ENCODE assay signal across 13 mouse cellular contexts in the genomic region with DNA sequence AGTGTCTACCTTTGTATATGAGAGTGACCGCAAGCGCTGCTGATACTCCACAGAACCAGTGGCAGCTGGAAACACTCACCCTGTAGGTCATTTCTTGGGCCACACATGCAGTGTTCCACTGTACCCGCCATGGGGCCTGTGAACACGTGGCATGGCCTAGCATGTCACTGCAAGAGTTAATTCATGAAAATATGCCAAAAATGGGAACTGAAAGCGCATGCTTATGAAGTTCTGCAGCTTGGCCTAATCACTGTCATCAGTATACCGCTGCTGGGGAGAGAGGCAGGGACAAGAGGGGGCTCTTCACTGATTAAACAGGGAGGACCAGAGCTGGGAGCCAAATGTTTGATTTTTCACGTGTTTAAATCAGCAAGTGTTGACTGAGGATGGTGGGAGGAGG.
DNase-seq lines count a peak whose midpoint lies in the region; ATAC-seq and TF ChIP-seq lines count a peak whose summit lies in the region.
"Had no signal": no experiment of that assay in that cellular context is flagged by ENCODE, and none has a peak within 500 bp of the region (broad histone marks: within the 10 kb centered on the region; RNA-seq: fewer than 3 reads in every experiment).

No protein-coding gene starts in this region.

- peaks cover 16% of the 10 kb centered on the region for H3K4me1 ChIP-seq in forebrain, embryonic 15.5 days
- peaks cover 5% of the 10 kb centered on the region; the same call in 1 of the 2 replicates for H3K4me1 ChIP-seq in forebrain, embryonic 10.5 days
- H3K4me1 ChIP-seq in lung, embryonic 14.5 days (ENCODE audit: insufficient read depth): peaks cover 43% of the 10 kb centered on the region
- peaks cover 11% of the 10 kb centered on the region for H3K4me1 ChIP-seq in lung, adult 2 months (ENCODE audit: control insufficient read depth, insufficient read depth, low read length)
- H3K4me1 ChIP-seq in embryonic facial prominence, embryonic 14.5 days (ENCODE audit: control insufficient read depth, insufficient read depth, low read length): peaks cover 38% of the 10 kb centered on the region

- H3K9ac ChIP-seq in forebrain, embryonic 15.5 days (replicated peaks): no peak overlapping the region
- no peak overlapping the region for H3K9ac ChIP-seq in lung, embryonic 14.5 days
- H3K9ac ChIP-seq in embryonic facial prominence, embryonic 14.5 days (ENCODE audit: low read depth, low read length): no peak overlapping the region
- H3K9ac ChIP-seq: limb, embryonic 12.5 days had no signal

- H3K4me3 ChIP-seq in forebrain, embryonic 15.5 days: no peak overlapping the region
- H3K4me3 ChIP-seq in forebrain, embryonic 10.5 days: no peak overlapping the region
- H3K4me3 ChIP-seq in lung, embryonic 14.5 days (ENCODE audit: low read depth, low read length): no peak overlapping the region
- H3K4me3 ChIP-seq in lung, adult 2 months (replicated peaks; ENCODE audit: extremely low read depth, low read depth, low read length): no peak overlapping the region
- no peak overlapping the region for H3K4me3 ChIP-seq in embryonic facial prominence, embryonic 14.5 days (ENCODE audit: low read depth, low read length)
- H3K4me3 ChIP-seq: limb, embryonic 12.5 days; midbrain, embryonic 12.5 days had no signal

- no peaks in the 10 kb centered on the region for H3K27me3 ChIP-seq in forebrain, embryonic 15.5 days
- H3K27me3 ChIP-seq in forebrain, embryonic 10.5 days (ENCODE audit: poor library complexity, severe bottlenecking): no peaks in the 10 kb centered on the region
- H3K27me3 ChIP-seq in lung, embryonic 14.5 days (ENCODE audit: insufficient read depth, low read length): no peaks in the 10 kb centered on the region
- H3K27me3 ChIP-seq in embryonic facial prominence, embryonic 14.5 days (replicated peaks; ENCODE audit: control insufficient read depth, insufficient read depth, low read length): no peaks in the 10 kb centered on the region
- H3K27me3 ChIP-seq: limb, embryonic 12.5 days; midbrain, embryonic 12.5 days had no signal

- H3K4me2 ChIP-seq in forebrain, embryonic 15.5 days (replicated peaks): no peak overlapping the region
- peak overlapping the region; percentile 8; the same call in 1 of the 2 replicates for H3K4me2 ChIP-seq in lung, embryonic 14.5 days
- H3K4me2 ChIP-seq in embryonic facial prominence, embryonic 14.5 days (ENCODE audit: low read depth, low read length): no peak overlapping the region
- H3K4me2 ChIP-seq: heart, embryonic 11.5 days; limb, embryonic 12.5 days; midbrain, embryonic 12.5 days had no signal

- peak; percentile 63 for ATAC-seq in forebrain, embryonic 15.5 days (replicated peaks)
- ATAC-seq in lung, embryonic 14.5 days (ENCODE audit: insufficient read depth): peak; percentile 92
- peak; percentile 36; the same call in 1 of the 2 replicates for ATAC-seq in embryonic facial prominence, embryonic 14.5 days (ENCODE audit: low read depth)
- peak; percentile 52 for ATAC-seq in megakaryocyte progenitor cell, adult 5-6 weeks (replicated peaks; ENCODE audit: poor library complexity)
- no peak for ATAC-seq in megakaryocyte-erythroid progenitor cell, adult 5-6 weeks (replicated peaks; ENCODE audit: low FRiP score, low TSS enrichment, poor library complexity, severe bottlenecking)
- ATAC-seq: inflammation-experienced regulatory T-cells, adult 6 months had no signal

- no peak for DNase-seq in forebrain, embryonic 10.5 days (ENCODE audit: extremely low spot score, low spot score)
- DNase-seq in lung, embryonic 14.5 days: peak; percentile 92
- DNase-seq in lung, adult 2 months: no peak
- peak; percentile 79 for DNase-seq in embryonic facial prominence, embryonic 14.5 days (ENCODE audit: low spot score)
- DNase-seq in urinary bladder, postnatal 14 days (ENCODE audit: low spot score): no peak
- DNase-seq: right cerebral cortex, postnatal 25 days had no signal

- 64% methylated on average over 7 of the region's 7 CpGs for WGBS in forebrain, embryonic 15.5 days
- 89% methylated on average over 7 of the region's 7 CpGs for WGBS in forebrain, embryonic 10.5 days
- WGBS in lung, embryonic 14.5 days: 23% methylated on average over 7 of the region's 7 CpGs
- 57% methylated on average over 7 of the region's 7 CpGs for WGBS in lung, adult 2 months
- WGBS in embryonic facial prominence, embryonic 14.5 days: 49% methylated on average over 7 of the region's 7 CpGs

- H3K9me3 ChIP-seq in forebrain, embryonic 15.5 days: no peaks in the 10 kb centered on the region
- H3K9me3 ChIP-seq in forebrain, embryonic 10.5 days: no peaks in the 10 kb centered on the region
- H3K9me3 ChIP-seq in lung, embryonic 14.5 days (ENCODE audit: low read depth, low read length): no peaks in the 10 kb centered on the region
- H3K9me3 ChIP-seq in embryonic facial prominence, embryonic 14.5 days (ENCODE audit: control insufficient read depth, low read length): no peaks in the 10 kb centered on the region
- H3K9me3 ChIP-seq: limb, embryonic 12.5 days; midbrain, embryonic 12.5 days had no signal

- H3K36me3 ChIP-seq in forebrain, embryonic 15.5 days: no peaks in the 10 kb centered on the region
- H3K36me3 ChIP-seq in forebrain, embryonic 10.5 days (replicated peaks): no peaks in the 10 kb centered on the region
- no peaks in the 10 kb centered on the region for H3K36me3 ChIP-seq in lung, embryonic 14.5 days (ENCODE audit: insufficient read depth)
- no peaks in the 10 kb centered on the region for H3K36me3 ChIP-seq in embryonic facial prominence, embryonic 14.5 days (ENCODE audit: control insufficient read depth, insufficient read depth, low read length)
- H3K36me3 ChIP-seq: limb, embryonic 12.5 days; midbrain, embryonic 12.5 days had no signal

- TF ChIP-seq POLR2A in lung, adult 2 months (IDR thresholded peaks at IDR 0.05; ENCODE audit: borderline replicate concordance, extremely low read depth, low read depth, low read length): no peak

- no peak for TF ChIP-seq CTCF in lung, embryonic 14.5 days (IDR thresholded peaks at IDR 0.05; ENCODE audit: low read depth)
- no peak for TF ChIP-seq CTCF in lung, adult 2 months (IDR thresholded peaks at IDR 0.05; ENCODE audit: insufficient read depth, low read length)

- H3K27ac ChIP-seq in forebrain, embryonic 15.5 days (replicated peaks): no peak overlapping the region
- no peak overlapping the region for H3K27ac ChIP-seq in forebrain, embryonic 10.5 days
- H3K27ac ChIP-seq in lung, embryonic 14.5 days (ENCODE audit: low read depth): peak overlapping the region; percentile 44
- peak overlapping the region; percentile 68; the same call in 1 of the 2 replicates for H3K27ac ChIP-seq in embryonic facial prominence, embryonic 14.5 days (replicated peaks; ENCODE audit: low read depth, low read length)
- H3K27ac ChIP-seq: limb, embryonic 12.5 days; midbrain, embryonic 12.5 days had no signal

Comparison
In these comparisons a context has a peak if more than half of its experiments do, and no peak if none do; other contexts are left out.
1. DNase-seq: peak in lung, embryonic 14.5 days (single experiment) and embryonic facial prominence, embryonic 14.5 days (single experiment); none in forebrain, embryonic 10.5 days (single experiment), lung, adult 2 months (single experiment) and urinary bladder, postnatal 14 days (single experiment).
2. H3K27ac ChIP-seq: peak in lung, embryonic 14.5 days (single experiment) and embryonic facial prominence, embryonic 14.5 days (single experiment); none in forebrain, embryonic 15.5 days (single experiment) and forebrain, embryonic 10.5 days (single experiment).